Mouse (Mus musculus): ENCODE data around the gene Olfr1366. TPM values are rescaled to one million over a fixed set of nuclear protein-coding genes. Genes with fewer than 3 reads are reported as not detected.
"Not testable (repeated sequence)": the region's sequence is repeated elsewhere in the genome, so short reads cannot be mapped to it uniquely, and the experiment has no call there.

Gene Olfr1366
- 0.13 and 0.21 TPM in 2 replicates for polyA plus RNA-seq (2015; fragmentation: Nextera tagmentation; extraction: Ambion mirVana)

GRCm38 (mm10) chr13:21542708-21543107 lies at the start of gene Olfr1366:
Olfr1366 (minus strand) TSS chr13:21542808.
- Histone ChIP-seq H3K4me3 (replicated peaks) (no peak within 1 kb of the TSS), H3K9ac (no peak within 1 kb of the TSS), H3K27ac (no peak within 1 kb of the TSS), H3K9me3 (replicated peaks) (no peaks in the 10 kb centered on the region), H3K36me3 (no peaks in the 10 kb centered on the region), H3K27me3 (0 out of 2 replicates have a peak, but pooled peaks cover 4% of the 10 kb centered on the region), H3K4me1 (no peaks in the 10 kb centered on the region), H3K4me2 (no peak within 1 kb of the TSS)
- ATAC-seq (replicated peaks; ENCODE audit: low FRiP score): no peak
- WGBS: 79% methylated on average over 1 of the region's 1 CpGs

- no peak overlapping the region for H3K9ac ChIP-seq
- H3K36me3 ChIP-seq: no peaks in the 10 kb centered on the region
- H3K4me2 ChIP-seq: no peak overlapping the region
- no peaks in the 10 kb centered on the region for H3K4me1 ChIP-seq
- H3K9me3 ChIP-seq (replicated peaks): no peaks in the 10 kb centered on the region
- no peak for ATAC-seq (replicated peaks; ENCODE audit: low FRiP score)
- WGBS: 60% methylated on average over 2 of the region's 2 CpGs
- no peak overlapping the region for H3K27ac ChIP-seq
- no peaks in the 10 kb centered on the region for H3K27me3 ChIP-seq
- H3K4me3 ChIP-seq (replicated peaks): no peak overlapping the region
Observed at GRCm38 (mm10) chr13:21591618-21592017, 49.0 kb upstream of the Olfr1366 start.

- Histone ChIP-seq H3K36me3 (no peaks in the 10 kb centered on the region), H3K9me3 (replicated peaks) (no peaks in the 10 kb centered on the region), H3K27ac (no peak within 1 kb of the TSS), H3K4me2 (no peak within 1 kb of the TSS), H3K4me1 (no peaks in the 10 kb centered on the region), H3K4me3 (replicated peaks) (no peak within 1 kb of the TSS), H3K27me3 (no peaks in the 10 kb centered on the region), H3K9ac (no peak within 1 kb of the TSS)
- no peak for ATAC-seq (replicated peaks; ENCODE audit: low FRiP score)
- WGBS: 87% methylated on average over 2 of the region's 2 CpGs
Observed at GRCm38 (mm10) chr13:21581659-21582058, 39.1 kb upstream of the Olfr1366 start, which contains the start of gene Olfr1364. Olfr1364 (minus strand) TSS chr13:21581759.

GRCm38 (mm10) chr13:21559793-21560192 lies 17.2 kb upstream of the Olfr1366 start, which contains the start of gene Olfr1535:
Olfr1535 (minus strand) TSS chr13:21559893.
- Histone ChIP-seq H3K4me3 (replicated peaks) (no peak within 1 kb of the TSS), H3K27ac (no peak within 1 kb of the TSS), H3K4me1 (no peaks in the 10 kb centered on the region), H3K9me3 (replicated peaks) (no peaks in the 10 kb centered on the region), H3K9ac (no peak within 1 kb of the TSS), H3K27me3 (no peaks in the 10 kb centered on the region), H3K4me2 (no peak within 1 kb of the TSS), H3K36me3 (no peaks in the 10 kb centered on the region)
- no peak for ATAC-seq (replicated peaks; ENCODE audit: low FRiP score)
- WGBS: 83% methylated on average over 1 of the region's 1 CpGs

- Histone ChIP-seq H3K4me3 (replicated peaks) (no peak overlapping the region), H3K4me1 (no peaks in the 10 kb centered on the region), H3K27me3 (no peaks in the 10 kb centered on the region), H3K9ac (no peak overlapping the region), H3K27ac (no peak overlapping the region), H3K9me3 (replicated peaks) (no peaks in the 10 kb centered on the region), H3K4me2 (no peak overlapping the region), H3K36me3 (no peaks in the 10 kb centered on the region)
- WGBS: 42% methylated on average over 3 of the region's 3 CpGs
- no peak for ATAC-seq (replicated peaks; ENCODE audit: low FRiP score)
Observed at GRCm38 (mm10) chr13:21550416-21551110, 8.0 kb upstream of the Olfr1366 start.

GRCm38 (mm10) chr13:21549487-21549886 lies 6.9 kb upstream of the Olfr1366 start:
- 91% methylated on average over 3 of the region's 3 CpGs for WGBS
- Histone ChIP-seq H3K36me3 (no peaks in the 10 kb centered on the region), H3K27ac (no peak overlapping the region), H3K4me3 (replicated peaks) (no peak overlapping the region), H3K9ac (no peak overlapping the region), H3K27me3 (no peaks in the 10 kb centered on the region), H3K4me2 (no peak overlapping the region), H3K9me3 (replicated peaks) (no peaks in the 10 kb centered on the region), H3K4me1 (no peaks in the 10 kb centered on the region)
- ATAC-seq (replicated peaks; ENCODE audit: low FRiP score): no peak

- Histone ChIP-seq H3K4me2 (peak within 1 kb of the TSS; percentile 68), H3K9ac (peak within 1 kb of the TSS; percentile 99), H3K4me3 (replicated peaks) (peak within 1 kb of the TSS; percentile 96), H3K27ac (peak within 1 kb of the TSS; percentile 96), H3K27me3 (no peaks in the 10 kb centered on the region), H3K4me1 (peaks cover 10% of the 10 kb centered on the region), H3K9me3 (replicated peaks) (no peaks in the 10 kb centered on the region), H3K36me3 (peaks cover 15% of the 10 kb centered on the region)
- ATAC-seq (replicated peaks; ENCODE audit: low FRiP score): peak; percentile 100
- WGBS: under 1% methylated on average over 39 of the region's 39 CpGs
Observed at GRCm38 (mm10) chr13:21530781-21531201, 11.8 kb downstream of the Olfr1366 start, which contains the start of gene Zkscan8. Zkscan8 (minus strand) TSS chr13:21531120.

- ATAC-seq (replicated peaks; ENCODE audit: low FRiP score): no peak
- H3K9me3 ChIP-seq (replicated peaks): no peaks in the 10 kb centered on the region
- H3K27me3 ChIP-seq: no peaks in the 10 kb centered on the region
- H3K27ac ChIP-seq: no peak overlapping the region
- H3K4me2 ChIP-seq: peak overlapping the region; percentile 68
- WGBS: 37% methylated on average over 7 of the region's 7 CpGs
- H3K4me3 ChIP-seq (replicated peaks): peak overlapping the region; percentile 96
- peaks cover 10% of the 10 kb centered on the region for H3K4me1 ChIP-seq
- H3K9ac ChIP-seq: no peak overlapping the region
- H3K36me3 ChIP-seq: peaks cover 20% of the 10 kb centered on the region
Observed at GRCm38 (mm10) chr13:21530136-21530535, 12.5 kb downstream of the Olfr1366 start.

GRCm38 (mm10) chr13:21506221-21506649 lies 36.4 kb downstream of the Olfr1366 start:
- Histone ChIP-seq H3K9ac (peak overlapping the region; percentile 52), H3K36me3 (no peaks in the 10 kb centered on the region), H3K9me3 (replicated peaks) (no peaks in the 10 kb centered on the region), H3K4me1 (0 out of 2 replicates have a peak, but pooled peaks cover 4% of the 10 kb centered on the region), H3K27ac (peak overlapping the region; percentile 88), H3K27me3 (no peaks in the 10 kb centered on the region), H3K4me3 (replicated peaks) (peak overlapping the region; percentile 60), H3K4me2 (peak overlapping the region; percentile 66)
- peak; percentile 100 for ATAC-seq (replicated peaks; ENCODE audit: low FRiP score)
- under 1% methylated on average over 21 of the region's 21 CpGs for WGBS

- WGBS: 89% methylated on average over 5 of the region's 5 CpGs
- Histone ChIP-seq H3K9me3 (replicated peaks) (no peaks in the 10 kb centered on the region), H3K4me1 (0 out of 2 replicates have a peak, but pooled peaks cover 4% of the 10 kb centered on the region), H3K27me3 (no peaks in the 10 kb centered on the region), H3K4me3 (replicated peaks) (no peak overlapping the region), H3K9ac (no peak overlapping the region), H3K36me3 (no peaks in the 10 kb centered on the region), H3K4me2 (no peak overlapping the region), H3K27ac (no peak overlapping the region)
- ATAC-seq (replicated peaks; ENCODE audit: low FRiP score): no peak
Observed at GRCm38 (mm10) chr13:21502296-21502695, 40.3 kb downstream of the Olfr1366 start.

- not testable (repeated sequence) for H3K4me3 ChIP-seq (replicated peaks); H3K27ac ChIP-seq; H3K9me3 ChIP-seq (replicated peaks); H3K36me3 ChIP-seq; H3K27me3 ChIP-seq; H3K4me2 ChIP-seq; H3K9ac ChIP-seq; ATAC-seq (replicated peaks; ENCODE audit: low FRiP score); H3K4me1 ChIP-seq
- 93% methylated on average over 17 of the region's 17 CpGs for WGBS
Observed at GRCm38 (mm10) chr13:21501182-21501581, 41.4 kb downstream of the Olfr1366 start, which contains the start of gene Gm11273. Gm11273 (minus strand) TSS chr13:21501418.

- H3K36me3 ChIP-seq: no peaks in the 10 kb centered on the region
Observed at GRCm38 (mm10) chr13:21495080-21495479, 47.5 kb downstream of the Olfr1366 start, which contains the start of gene AK157302. AK157302 (plus strand) TSS chr13:21495223.

More at GRCm38 (mm10) chr13:21495080-21495479, 47.5 kb downstream of the Olfr1366 start, which contains the start of gene AK157302:
- no peaks in the 10 kb centered on the region for H3K4me1 ChIP-seq
- no peak within 1 kb of the TSS for H3K4me3 ChIP-seq (replicated peaks)
- no peak within 1 kb of the TSS for H3K4me2 ChIP-seq
- no peak for ATAC-seq (replicated peaks; ENCODE audit: low FRiP score)
- 94% methylated on average over 21 of the region's 21 CpGs for WGBS
- no peak within 1 kb of the TSS for H3K27ac ChIP-seq
- H3K27me3 ChIP-seq: no peaks in the 10 kb centered on the region
- H3K9me3 ChIP-seq (replicated peaks): no peaks in the 10 kb centered on the region
- H3K9ac ChIP-seq: no peak within 1 kb of the TSS
